Mouse (Mus musculus) midbrain, embryonic 14.5 days (tissue): ENCODE results near the gene Dab1. TPM values are rescaled to one million over a fixed set of nuclear protein-coding genes. Genes with fewer than 3 reads are reported as not detected.
A peak's percentile ranks its signal among the peaks of the same experiment; 100 is the strongest.

Experiments used
- ATAC-seq: fragments of 200-750 bp; cut with Nextera tagmentation; 2 replicates; pipeline ENCODE4 v1.8.0; 2017; ENCODE audit warnings: moderate number of reproducible peaks, moderate library complexity; ENCODE audit not compliant: low FRiP score, low TSS enrichment
- DNase-seq: peaks from one replicate; pipeline ENCODE4 v3.0.0-alpha.2; 2015
- H3K27ac ChIP-seq: fragments of 300-500 bp; sonication (generic); replicated peaks from 2 replicates; pipeline ENCODE4 v1.5.1; 2014; ENCODE audit warnings: mild to moderate bottlenecking, low read depth, low read length, moderate library complexity
- H3K27me3 ChIP-seq: fragments of 300-500 bp; sonication (generic); 2 replicates; pipeline ENCODE4 v1.6.1; 2014; ENCODE audit warnings: low read length, control low read depth, mixed read lengths; ENCODE audit not compliant: control insufficient read depth, insufficient read depth
- H3K36me3 ChIP-seq: fragments of 300-500 bp; sonication (generic); 2 replicates; pipeline ENCODE4 v1.6.1; 2014; ENCODE audit warnings: low read length, control low read depth; ENCODE audit not compliant: control insufficient read depth, insufficient read depth
- H3K4me1 ChIP-seq: fragments of 300-500 bp; sonication (generic); 2 replicates; pipeline ENCODE4 v1.6.1; 2014; ENCODE audit warnings: mild to moderate bottlenecking, antibody characterized with exemption, low read length, control low read depth; ENCODE audit not compliant: control insufficient read depth, insufficient read depth
- H3K4me2 ChIP-seq: fragments of 300-500 bp; sonication (generic); 2 replicates; pipeline ENCODE4 v1.6.1; 2014; ENCODE audit warnings: mild to moderate bottlenecking, low read length, moderate library complexity
- H3K4me3 ChIP-seq: fragments of 300-500 bp; sonication (generic); replicated peaks from 2 replicates; pipeline ENCODE4 v1.5.1; 2014; ENCODE audit warnings: low read depth, low read length
- H3K9ac ChIP-seq: fragments of 300-500 bp; sonication (generic); replicated peaks from 2 replicates; pipeline ENCODE4 v1.6.1; 2014; ENCODE audit warnings: mild to moderate bottlenecking, low read length, moderate library complexity
- H3K9me3 ChIP-seq: fragments of 300-500 bp; sonication (generic); 2 replicates; pipeline ENCODE4 v1.6.1; 2016; ENCODE audit warnings: low read length, control low read depth, mixed read lengths; ENCODE audit not compliant: control insufficient read depth
- WGBS: fragments of 180-500 bp; shearing (Covaris S2); extraction: QIAGEN DNeasy Blood & Tissue Kit; methylation state at CpG from one replicate; pipeline ENCODE4 v1.1.7; 2014; 5-methylcytosine and 5-hydroxymethylcytosine counted together
- polyA plus RNA-seq: library from polyadenylated mRNA; unstranded; fragments of >200 nt; fragmentation: Nextera tagmentation; extraction: Ambion mirVana; gene quantifications from 2 replicates; pipeline ENCODE4 v1.2.1, GENCODE M21; 2014

Gene Dab1
- polyA plus RNA-seq, 1 experiment from 2014 or later, result 146 TPM

DNA sequence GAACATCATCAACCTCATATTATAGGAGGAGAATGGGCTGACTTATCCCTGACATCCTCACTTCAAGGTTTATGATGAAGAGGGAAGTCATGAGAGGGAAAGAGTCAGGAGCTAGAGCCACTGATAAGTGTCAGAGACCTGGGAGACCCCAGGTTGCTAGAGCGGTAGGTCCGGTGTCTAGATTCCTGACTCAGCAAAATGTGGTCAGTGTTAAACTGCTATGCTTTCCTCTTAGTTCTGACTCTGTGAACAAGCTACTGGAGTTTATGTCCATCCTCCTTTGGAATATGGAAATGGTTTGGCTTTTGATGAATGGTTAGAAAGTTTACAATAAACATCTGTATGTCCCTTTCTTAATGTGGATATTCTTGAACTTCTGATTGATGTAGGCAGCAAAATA lies 985.1 kb downstream of the Dab1 start:
- H3K4me3 ChIP-seq, result no peak overlapping the region
- ATAC-seq (no peak), DNase-seq (no peak)
- no peak overlapping the region for H3K27ac ChIP-seq
- no peaks in the 10 kb centered on the region for H3K27me3 ChIP-seq
- no peak overlapping the region for H3K4me2 ChIP-seq
- 96% methylated on average over 2 of the region's 2 CpGs for WGBS
- no peak overlapping the region for H3K9ac ChIP-seq
- H3K36me3 ChIP-seq, result no peaks in the 10 kb centered on the region
- H3K4me1 ChIP-seq, result peaks cover 4% of the 10 kb centered on the region; the same call in 1 of the 2 replicates
- H3K9me3 ChIP-seq, result no peaks in the 10 kb centered on the region

DNA sequence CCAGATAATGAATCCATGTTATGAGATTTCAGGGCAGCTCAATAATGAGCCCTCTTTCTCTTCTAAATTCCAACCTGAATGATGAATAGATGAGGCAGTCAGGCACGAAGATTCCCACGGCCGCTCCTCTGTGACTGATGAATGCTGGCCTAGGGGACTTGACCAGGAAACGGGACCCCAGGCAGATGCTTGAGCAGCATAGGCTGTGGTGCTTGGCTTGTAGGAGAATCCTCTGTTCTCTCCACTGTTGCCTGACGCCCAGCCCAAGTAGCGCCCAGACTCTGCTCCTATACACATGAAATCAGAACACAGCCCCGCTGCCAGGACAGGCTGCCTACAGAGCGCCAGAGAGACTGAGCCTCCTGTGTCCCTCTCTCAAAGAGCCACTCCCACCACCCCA lies 987.7 kb downstream of the Dab1 start:
- DNase-seq (no peak), ATAC-seq (no peak)
- Histone ChIP-seq H3K27me3 (no peaks in the 10 kb centered on the region), H3K4me3 (no peak overlapping the region), H3K9me3 (no peaks in the 10 kb centered on the region), H3K4me1 (peaks cover 4% of the 10 kb centered on the region; the same call in 1 of the 2 replicates), H3K27ac (0 out of 2 replicates have a peak overlapping the region, but pooled peaks have one; percentile 5), H3K36me3 (no peaks in the 10 kb centered on the region), H3K4me2 (no peak overlapping the region), H3K9ac (no peak overlapping the region)
- WGBS, result 16% methylated on average over 8 of the region's 8 CpGs

DNA sequence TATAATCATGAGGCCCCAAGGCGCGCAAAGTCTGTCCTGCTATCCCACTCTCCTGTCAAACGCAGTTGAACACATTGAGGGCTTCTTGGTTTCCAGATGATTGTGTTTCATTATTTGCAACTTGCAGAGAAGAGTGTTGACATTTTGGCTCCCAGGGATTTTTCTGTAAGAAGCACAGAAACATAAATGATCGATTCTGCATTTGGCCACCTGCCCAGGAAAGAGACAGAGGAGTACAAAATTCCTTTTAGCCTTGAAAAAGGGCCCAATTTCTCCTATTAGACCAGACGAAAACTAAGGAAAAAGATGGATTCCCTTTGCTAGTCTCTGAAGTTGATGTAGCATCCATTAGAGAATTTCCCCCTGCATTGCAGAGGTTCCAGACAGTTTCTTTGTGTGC lies 988.5 kb downstream of the Dab1 start:
- H3K9ac ChIP-seq, result no peak overlapping the region
- no peak overlapping the region for H3K4me3 ChIP-seq
- DNase-seq, result peak; percentile 17
- H3K4me2 ChIP-seq, result no peak overlapping the region
- H3K4me1 ChIP-seq, result peaks cover 4% of the 10 kb centered on the region; the same call in 1 of the 2 replicates
- 81% methylated on average over 5 of the region's 5 CpGs for WGBS
- ATAC-seq, result no peak
- no peaks in the 10 kb centered on the region for H3K27me3 ChIP-seq
- H3K9me3 ChIP-seq, result no peaks in the 10 kb centered on the region
- no peaks in the 10 kb centered on the region for H3K36me3 ChIP-seq
- H3K27ac ChIP-seq, result no peak overlapping the region

DNA sequence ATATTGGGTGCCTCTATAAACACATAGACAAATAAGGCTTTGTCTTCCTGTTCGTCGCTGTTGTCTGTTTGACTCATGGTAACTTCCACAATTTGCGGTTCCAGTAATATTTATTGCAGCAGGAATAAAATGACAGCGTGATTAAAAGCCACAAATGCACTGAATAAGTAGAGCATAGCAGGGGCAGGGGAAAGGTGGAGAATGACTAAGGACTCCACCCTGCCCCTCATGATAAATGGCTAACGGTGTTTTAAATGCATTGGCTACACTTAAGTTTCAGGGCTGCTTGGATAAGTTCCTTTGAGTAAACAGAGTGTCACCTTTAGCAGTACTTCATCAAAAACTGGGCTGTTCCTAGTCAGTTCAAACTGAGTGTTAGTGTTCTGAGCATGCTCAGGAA lies 1000.3 kb downstream of the Dab1 start:
- Histone ChIP-seq H3K36me3 (no peaks in the 10 kb centered on the region), H3K27ac (peak overlapping the region; percentile 45), H3K9ac (no peak overlapping the region), H3K9me3 (no peaks in the 10 kb centered on the region), H3K4me3 (no peak overlapping the region), H3K4me2 (no peak overlapping the region), H3K4me1 (no peaks in the 10 kb centered on the region; the same call in 1 of the 2 replicates), H3K27me3 (no peaks in the 10 kb centered on the region)
- 88% methylated on average over 5 of the region's 5 CpGs for WGBS
- no peak for DNase-seq
- ATAC-seq, result no peak

DNA sequence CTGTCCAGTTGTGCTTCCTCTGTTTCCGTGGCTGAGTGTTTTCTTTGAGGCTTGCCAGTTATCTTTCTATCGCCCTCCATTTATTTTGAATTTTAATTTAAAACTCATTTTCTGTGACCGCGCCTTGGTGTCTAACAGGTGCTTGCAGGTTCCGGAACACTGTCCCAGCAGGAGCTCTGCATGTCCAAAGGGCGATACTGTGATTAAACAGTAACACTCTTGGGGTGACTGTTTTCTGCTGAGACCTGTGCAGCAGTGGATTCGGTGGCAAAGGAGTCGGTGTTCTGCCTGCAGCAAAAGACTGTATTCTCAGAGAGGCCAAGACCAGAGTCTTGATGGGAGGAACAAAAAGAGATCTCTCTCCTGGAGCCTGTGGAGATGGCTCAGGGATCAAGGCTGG lies 1006.2 kb downstream of the Dab1 start:
- no peaks in the 10 kb centered on the region for H3K9me3 ChIP-seq
- no peaks in the 10 kb centered on the region for H3K27me3 ChIP-seq
- no peak overlapping the region for H3K4me2 ChIP-seq
- no peak overlapping the region for H3K27ac ChIP-seq
- 86% methylated on average over 8 of the region's 8 CpGs for WGBS
- ATAC-seq, result no peak
- H3K4me1 ChIP-seq, result no peaks in the 10 kb centered on the region
- no peaks in the 10 kb centered on the region for H3K36me3 ChIP-seq
- DNase-seq, result no peak
- no peak overlapping the region for H3K4me3 ChIP-seq
- H3K9ac ChIP-seq, result no peak overlapping the region

DNA sequence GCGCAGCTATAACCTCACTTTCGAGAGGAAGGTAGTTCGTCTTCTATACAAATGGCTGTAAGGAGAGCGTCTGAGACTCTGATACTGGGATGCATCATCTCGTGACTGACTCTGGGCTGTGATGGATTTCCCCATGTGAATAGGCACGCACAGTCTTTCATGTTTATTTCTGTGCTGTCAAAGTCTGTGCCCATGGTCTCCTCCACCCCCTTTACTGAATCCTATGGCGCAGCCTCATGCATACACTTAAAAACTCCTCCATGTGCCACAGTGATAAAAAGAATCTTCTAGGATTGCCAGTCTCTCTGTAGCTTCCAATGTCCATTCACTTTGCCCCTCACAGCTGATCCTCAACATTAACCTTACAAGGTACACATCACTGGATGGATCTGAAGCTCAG lies 1009.5 kb downstream of the Dab1 start:
- peak; percentile 27 for DNase-seq
- H3K4me1 ChIP-seq, result no peaks in the 10 kb centered on the region
- 83% methylated on average over 7 of the region's 7 CpGs for WGBS

DNA sequence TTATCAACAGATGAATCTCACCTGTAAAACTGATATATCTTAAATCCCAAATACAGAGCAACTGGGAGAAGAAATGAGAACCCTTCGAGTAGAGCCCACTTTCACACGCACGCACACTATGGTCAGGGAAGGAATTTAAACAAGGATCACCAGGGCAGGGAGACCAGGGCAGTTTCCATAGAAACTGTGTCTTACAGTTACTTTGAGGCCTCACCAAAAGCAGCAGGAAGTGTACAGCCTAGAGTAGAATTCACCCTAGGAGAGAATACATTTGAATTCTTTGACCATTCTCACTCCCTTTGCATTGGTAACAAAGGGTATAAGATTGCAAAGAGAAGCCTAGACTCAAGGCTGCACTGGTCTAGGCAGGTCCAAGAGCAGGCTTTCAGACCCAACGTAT lies 1017.9 kb downstream of the Dab1 start:
- no peaks in the 10 kb centered on the region for H3K27me3 ChIP-seq
- WGBS, result 66% methylated on average over 4 of the region's 4 CpGs

More for the DNA sequence above, 1009.5 kb downstream of the Dab1 start:
- no peak overlapping the region for H3K27ac ChIP-seq
- no peak for ATAC-seq
- no peak overlapping the region for H3K4me3 ChIP-seq
- no peaks in the 10 kb centered on the region for H3K9me3 ChIP-seq
- H3K36me3 ChIP-seq, result no peaks in the 10 kb centered on the region
- no peak overlapping the region for H3K4me2 ChIP-seq
- H3K9ac ChIP-seq, result no peak overlapping the region
- no peaks in the 10 kb centered on the region for H3K27me3 ChIP-seq

DNA sequence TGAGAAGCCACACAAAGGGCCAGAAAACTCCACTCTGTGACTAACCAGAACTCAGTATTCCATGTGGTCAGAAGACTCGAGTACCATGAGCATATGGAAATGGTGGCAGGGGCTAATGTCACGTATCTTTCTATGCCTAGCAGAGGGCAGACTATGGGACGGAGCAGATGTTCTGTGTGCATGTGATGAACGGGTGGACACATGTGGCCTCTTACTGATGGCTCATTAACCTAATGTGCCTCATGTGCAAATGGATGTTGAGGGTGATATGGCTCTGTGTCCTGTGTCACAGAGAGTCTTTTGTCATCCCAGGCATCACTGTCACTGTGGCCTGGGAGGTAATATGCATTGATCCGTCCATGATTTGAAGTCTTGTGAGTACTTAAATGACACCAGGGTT lies 1021.5 kb downstream of the Dab1 start:
- Histone ChIP-seq H3K4me1 (peaks cover 12% of the 10 kb centered on the region), H3K4me3 (no peak overlapping the region), H3K36me3 (no peaks in the 10 kb centered on the region), H3K9ac (no peak overlapping the region), H3K27me3 (no peaks in the 10 kb centered on the region), H3K9me3 (no peaks in the 10 kb centered on the region), H3K27ac (no peak overlapping the region), H3K4me2 (no peak overlapping the region)
- 75% methylated on average over 5 of the region's 5 CpGs for whole genome bisulfite sequencing
- DNase-seq (no peak), ATAC-seq (no peak)

More for the DNA sequence above, 1017.9 kb downstream of the Dab1 start:
- Histone ChIP-seq H3K4me2 (no peak overlapping the region), H3K9me3 (no peaks in the 10 kb centered on the region), H3K36me3 (no peaks in the 10 kb centered on the region), H3K9ac (no peak overlapping the region), H3K4me1 (no peaks in the 10 kb centered on the region), H3K27ac (no peak overlapping the region), H3K4me3 (no peak overlapping the region)
- ATAC-seq, result no peak
- DNase-seq, result no peak

DNA sequence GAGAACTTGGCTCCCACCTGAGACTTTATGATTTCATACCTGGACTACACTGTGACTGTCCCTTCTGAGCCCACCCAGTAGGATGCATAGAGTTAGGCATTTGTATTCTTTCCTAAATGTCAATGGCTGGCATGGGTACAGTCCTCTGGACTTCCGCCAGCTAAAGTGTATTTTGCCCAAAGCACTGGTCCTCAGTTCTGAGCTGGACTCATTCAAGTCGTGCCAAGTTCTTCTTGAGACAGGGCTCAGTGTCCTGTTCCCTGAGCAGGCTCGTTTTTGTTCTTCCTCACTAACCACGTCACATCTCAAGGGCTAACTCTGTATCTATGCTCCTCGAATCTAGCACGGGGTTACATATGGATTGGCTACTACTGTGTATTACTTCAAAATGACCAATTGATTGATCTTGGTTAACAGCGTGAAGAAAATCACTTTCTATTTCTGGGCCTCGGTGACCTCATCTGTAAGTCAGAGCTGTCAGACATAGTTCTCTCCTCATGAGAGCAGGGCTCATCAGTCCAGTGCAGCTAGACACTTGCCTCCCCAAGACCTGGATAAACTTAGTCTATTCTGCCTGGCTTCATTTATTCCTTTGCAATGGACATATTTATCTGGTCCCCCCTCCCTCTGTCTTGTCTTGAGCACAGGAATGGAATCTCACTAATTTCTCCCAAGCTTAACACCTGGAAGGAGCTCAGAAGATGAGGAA lies 1023.8 kb downstream of the Dab1 start:
- Histone ChIP-seq H3K4me3 (no peak overlapping the region), H3K4me2 (no peak overlapping the region), H3K27ac (no peak overlapping the region), H3K9ac (no peak overlapping the region), H3K36me3 (no peaks in the 10 kb centered on the region), H3K27me3 (no peaks in the 10 kb centered on the region), H3K9me3 (no peaks in the 10 kb centered on the region), H3K4me1 (peaks cover 12% of the 10 kb centered on the region)
- 87% methylated on average over 8 of the region's 8 CpGs for WGBS
- ATAC-seq (no peak), DNase-seq (peak; percentile 49)
